Mouse (Mus musculus): Measurements from ENCODE around the gene Napsa. TPM values are rescaled to one million over a fixed set of nuclear protein-coding genes. Genes with fewer than 3 reads are reported as not detected.

Gene Napsa
- total RNA-seq, 2 experiments from 2014 or later: 0.29 TPM; not detected in 1

GRCm38 (mm10) chr7:44546274-44546673 lies 25.9 kb upstream of the Napsa start:
- intact Hi-C loops (cut with DNase I): no loop called here
- no peak overlapping the region for H3K27ac ChIP-seq
- TF ChIP-seq CTCF (IDR thresholded peaks at IDR 0.05): no peak
- no peak overlapping the region for H3K4me3 ChIP-seq
- DNase-seq (ENCODE audit: extremely low spot score in 1 of 2, low spot score in 2 of 2): no peak

DNA sequence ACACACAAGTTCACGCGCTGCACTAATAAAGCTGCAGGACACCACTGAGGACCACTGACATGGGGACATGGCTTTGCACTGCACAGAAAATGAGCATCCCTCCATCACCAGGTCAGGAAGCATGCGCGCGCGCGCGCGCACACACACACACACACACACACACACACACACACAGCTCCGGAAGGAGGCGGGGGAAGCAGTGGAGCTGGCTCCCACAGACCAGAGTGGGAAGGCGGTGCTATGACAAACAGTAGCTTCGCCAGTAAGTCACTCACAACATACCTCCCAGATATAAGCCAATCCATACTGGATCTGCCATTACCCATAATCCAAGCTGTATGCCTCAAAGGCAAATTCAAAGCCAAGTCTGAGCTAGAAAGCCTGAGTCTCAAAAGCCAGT lies 25.1 kb upstream of the Napsa start:
- intact Hi-C loops (cut with DNase I): no loop called here
- DNase-seq (ENCODE audit: extremely low spot score in 1 of 2, low spot score in 2 of 2): no peak
- H3K4me3 ChIP-seq: no peak overlapping the region

DNA sequence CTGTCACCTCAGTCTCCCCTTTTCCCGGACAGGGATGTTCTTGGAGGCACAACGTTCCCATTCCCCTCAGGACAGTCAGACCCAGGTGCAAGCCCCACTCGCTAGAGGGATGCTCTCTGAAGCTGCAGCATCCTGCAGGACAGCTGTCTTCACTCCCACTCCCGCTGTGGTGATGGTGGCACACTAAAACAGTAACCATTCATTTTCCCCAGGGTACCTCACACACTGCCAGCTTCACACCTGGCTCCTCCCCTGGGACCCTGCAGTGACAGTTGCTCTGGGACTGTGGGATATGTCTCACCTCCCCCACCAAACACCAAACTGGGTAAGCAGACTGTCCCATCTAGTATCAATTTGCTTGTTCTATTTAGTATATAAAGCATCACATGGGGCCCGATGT lies 24.5 kb upstream of the Napsa start:
- H3K27ac ChIP-seq: no peak overlapping the region
- TF ChIP-seq CTCF (IDR thresholded peaks at IDR 0.05): no peak
- no peak overlapping the region; the same call in 1 of the 2 replicates for H3K4me3 ChIP-seq
- intact Hi-C loops (cut with DNase I): loop anchor here (2.0 kb wide), 2 partner anchors 21 to 47 kb away; no protein-coding TSS in a partner anchor
- DNase-seq (ENCODE audit: extremely low spot score in 1 of 2, low spot score in 2 of 2): no peak

More for the DNA sequence above, 25.1 kb upstream of the Napsa start:
- no peak for TF ChIP-seq CTCF (IDR thresholded peaks at IDR 0.05)
- no peak overlapping the region for H3K27ac ChIP-seq

DNA sequence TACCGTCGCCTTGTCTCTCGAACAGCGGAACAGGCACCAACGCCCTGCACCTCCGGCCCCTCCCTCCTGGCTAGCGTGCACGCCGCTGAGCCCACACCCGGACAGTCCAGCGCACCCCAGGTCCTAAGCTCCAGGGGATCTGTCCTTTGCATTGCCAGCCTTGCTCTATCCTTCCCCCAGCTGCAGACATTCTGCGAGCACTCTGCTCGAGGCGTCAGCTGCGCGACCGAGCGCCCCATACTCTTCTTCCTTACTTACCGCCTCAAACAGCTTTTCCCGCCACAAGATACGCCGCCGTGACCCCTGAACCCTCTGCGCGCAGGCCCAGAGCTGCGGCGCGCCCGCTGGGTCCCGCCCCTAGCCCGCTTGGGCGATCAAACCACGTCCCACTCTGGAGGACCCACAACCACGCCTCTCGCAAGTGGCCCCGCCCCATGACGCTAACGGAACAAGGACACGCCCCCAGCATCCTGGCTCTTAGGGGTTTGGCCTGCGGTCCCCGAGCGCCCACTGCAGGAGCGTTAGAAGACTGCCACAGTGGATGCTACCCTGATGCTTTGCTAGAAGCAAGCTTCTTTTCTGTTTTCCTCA lies 23.6 kb upstream of the Napsa start, which contains the start of gene Pold1:
Pold1 (minus strand) TSS at position 353 of the 591 bp plus-strand sequence.
- DNase-seq (ENCODE audit: extremely low spot score in 1 of 2, low spot score in 2 of 2): peak; percentile 99
- Histone ChIP-seq H3K4me3 (peak within 1 kb of the TSS; percentile 61), H3K27ac (peak within 1 kb of the TSS; percentile 12)
- peak; percentile 90 for TF ChIP-seq CTCF (IDR thresholded peaks at IDR 0.05)
- intact Hi-C loops (cut with DNase I): loop anchor here (2.0 kb wide), 2 partner anchors 22 to 48 kb away; no protein-coding TSS in a partner anchor

GRCm38 (mm10) chr7:44549621-44550408 lies 22.4 kb upstream of the Napsa start:
- no peak overlapping the region for H3K4me3 ChIP-seq
- no peak for TF ChIP-seq CTCF (IDR thresholded peaks at IDR 0.05)
- DNase-seq (ENCODE audit: extremely low spot score in 1 of 2, low spot score in 2 of 2): no peak
- H3K27ac ChIP-seq: no peak overlapping the region
- intact Hi-C loops (cut with DNase I): loop anchor here (2.0 to 5.0 kb wide), 3 partner anchors 23 to 173 kb away; no protein-coding TSS in a partner anchor

DNA sequence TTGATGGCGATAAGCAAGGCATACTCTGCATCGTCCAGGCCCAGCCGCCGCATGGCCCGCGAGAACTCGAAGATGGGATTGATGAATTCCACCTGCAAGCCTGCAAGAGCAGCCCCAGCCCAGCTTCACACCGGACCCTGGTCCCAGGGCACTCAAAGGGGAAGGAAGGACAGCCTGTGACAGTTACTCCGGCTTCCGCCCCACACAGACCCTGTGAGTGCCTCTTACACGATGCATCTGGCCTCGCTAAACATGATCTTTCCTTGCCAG lies 21.8 kb upstream of the Napsa start:
- TF ChIP-seq CTCF (IDR thresholded peaks at IDR 0.05): no peak
- Histone ChIP-seq H3K27ac (no peak overlapping the region), H3K4me3 (no peak overlapping the region)
- intact Hi-C loops (cut with DNase I): loop anchor here (5.0 kb wide), 1 partner anchor 173 kb away; no protein-coding TSS in a partner anchor
- DNase-seq (ENCODE audit: extremely low spot score in 1 of 2, low spot score in 2 of 2): no peak

GRCm38 (mm10) chr7:44551301-44551700 lies 20.9 kb upstream of the Napsa start:
- DNase-seq (ENCODE audit: extremely low spot score in 1 of 2, low spot score in 2 of 2): no peak
- no peak for TF ChIP-seq CTCF (IDR thresholded peaks at IDR 0.05)
- intact Hi-C loops (cut with DNase I): loop anchor here (5.0 kb wide), 1 partner anchor 174 kb away; no protein-coding TSS in a partner anchor
- no peak overlapping the region for H3K4me3 ChIP-seq
- H3K27ac ChIP-seq: no peak overlapping the region

DNA sequence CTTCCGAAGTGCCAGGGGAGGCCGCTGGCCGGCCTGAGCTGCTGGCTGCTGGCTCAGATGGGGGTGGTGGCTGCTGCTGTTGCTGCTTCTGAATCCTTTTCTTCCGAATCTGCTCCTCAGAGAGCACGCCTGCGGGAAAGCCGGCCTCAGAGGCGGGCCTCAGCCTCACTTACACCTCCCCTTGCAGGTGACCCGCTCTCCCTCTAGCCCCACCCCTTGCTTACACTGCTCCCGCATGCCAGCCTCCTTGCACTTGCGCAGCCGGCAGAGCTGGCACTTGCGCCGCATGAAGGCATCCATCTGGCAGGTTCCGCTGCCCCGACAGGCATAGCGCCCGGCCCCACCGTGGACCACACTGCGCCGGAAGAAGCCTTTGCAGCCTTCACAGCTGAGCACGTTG lies 20.4 kb upstream of the Napsa start:
- TF ChIP-seq CTCF (IDR thresholded peaks at IDR 0.05): no peak
- no peak overlapping the region for H3K27ac ChIP-seq
- no peak for DNase-seq (ENCODE audit: extremely low spot score in 1 of 2, low spot score in 2 of 2)
- intact Hi-C loops (cut with DNase I): loop anchor here (5.0 kb wide), 1 partner anchor 174 kb away; no protein-coding TSS in a partner anchor
- no peak overlapping the region for H3K4me3 ChIP-seq

GRCm38 (mm10) chr7:44552141-44552908 lies 19.9 kb upstream of the Napsa start:
- H3K4me3 ChIP-seq: no peak overlapping the region; the same call in 1 of the 2 replicates
- H3K27ac ChIP-seq: no peak overlapping the region
- DNase-seq (ENCODE audit: extremely low spot score in 1 of 2, low spot score in 2 of 2): no peak
- no peak for TF ChIP-seq CTCF (IDR thresholded peaks at IDR 0.05)
- intact Hi-C loops (cut with DNase I): loop anchor here (5.0 kb wide), 1 partner anchor 175 kb away; no protein-coding TSS in a partner anchor

DNA sequence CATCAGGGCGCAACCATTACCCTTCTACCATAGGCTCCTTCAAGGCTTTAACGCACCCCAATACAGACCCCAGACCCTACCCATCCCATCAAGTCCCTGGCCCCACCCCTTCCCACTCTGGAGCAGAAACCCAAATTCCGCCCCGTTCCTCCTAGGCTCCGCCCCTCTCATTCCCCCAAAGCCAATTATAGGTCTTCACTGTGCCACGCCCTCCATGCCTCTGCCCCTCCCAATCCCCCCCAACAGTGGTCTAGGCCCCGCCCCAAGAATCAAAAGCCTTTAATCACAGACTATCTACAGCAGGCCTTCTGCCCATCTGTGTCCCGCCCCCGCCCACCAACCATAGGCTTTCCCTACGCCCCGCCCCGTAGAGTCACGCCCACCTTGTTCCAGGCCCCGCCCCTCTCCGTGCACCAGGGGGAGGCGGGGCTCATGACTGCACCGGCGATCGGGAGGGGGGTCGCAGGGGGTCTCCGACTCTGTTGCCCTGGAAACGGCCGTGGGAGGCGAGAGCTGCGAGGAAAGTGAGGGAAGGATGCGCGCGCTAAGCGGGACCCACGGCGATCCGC lies 18.9 kb upstream of the Napsa start:
- intact Hi-C loops (cut with DNase I): loop anchor here (5.0 kb wide), 1 partner anchor 176 kb away; no protein-coding TSS in a partner anchor
- TF ChIP-seq CTCF (IDR thresholded peaks at IDR 0.05): no peak
- H3K4me3 ChIP-seq: peak overlapping the region; percentile 95
- H3K27ac ChIP-seq: peak overlapping the region; percentile 89
- peak in 1 of 2 experiments; percentile 47 for DNase-seq (ENCODE audit: extremely low spot score in 1 of 2, low spot score in 2 of 2)

DNA sequence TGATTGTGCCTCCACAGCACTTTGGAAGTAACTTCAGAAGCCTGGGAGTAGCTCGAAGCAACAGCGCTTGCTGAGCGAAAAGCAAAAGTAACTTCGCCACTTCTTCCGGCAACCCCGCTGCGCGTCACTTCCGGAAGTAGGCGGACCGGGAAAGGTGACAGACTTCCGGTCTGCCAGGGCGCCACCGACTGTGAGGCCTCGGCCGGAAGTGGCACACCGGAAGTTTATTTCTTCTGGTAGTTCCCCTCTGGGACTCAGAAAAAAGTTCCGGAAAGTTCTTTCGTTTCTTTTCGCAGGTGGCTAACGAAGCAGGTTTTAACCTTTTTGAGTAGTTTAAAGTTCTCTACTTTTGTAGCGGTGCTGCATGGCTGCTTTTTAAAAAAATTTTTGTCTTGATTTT lies 18.4 kb upstream of the Napsa start, which contains the start of gene Nr1h2:
Nr1h2 (minus strand) TSS at position 126 of the 400 bp plus-strand sequence.
- H3K4me3 ChIP-seq: peak within 1 kb of the TSS; percentile 95
- H3K27ac ChIP-seq: peak within 1 kb of the TSS; percentile 89
- peak; percentile 15 for TF ChIP-seq CTCF (IDR thresholded peaks at IDR 0.05)
- intact Hi-C loops (cut with DNase I): loop anchor here (5.0 kb wide), 1 partner anchor 177 kb away; no protein-coding TSS in a partner anchor
- DNase-seq (ENCODE audit: extremely low spot score in 1 of 2, low spot score in 2 of 2): peak; percentile 94 to 96
